Mouse (Mus musculus) kidney, embryonic 15.5 days (tissue): ENCODE measurements around the gene Ltbp1. TPM values are rescaled to one million over a fixed set of nuclear protein-coding genes. Genes with fewer than 3 reads are reported as not detected.

Experiments used
- ATAC-seq: fragments of 200-750 bp; cut with Nextera tagmentation; replicated peaks from 2 replicates; pipeline ENCODE4 v1.8.0; 2017; ENCODE audit warnings: moderate TSS enrichment; ENCODE audit not compliant: low FRiP score
- H3K27ac ChIP-seq: fragments of 300-500 bp; sonication (generic); 2 replicates; pipeline ENCODE4 v1.5.1; 2015; ENCODE audit warnings: mild to moderate bottlenecking, inconsistent platforms
- H3K27me3 ChIP-seq: fragments of 300-500 bp; sonication (generic); 2 replicates; pipeline ENCODE4 v1.6.1; 2015; ENCODE audit warnings: inconsistent platforms
- H3K36me3 ChIP-seq: fragments of 300-500 bp; sonication (generic); 2 replicates; pipeline ENCODE4 v1.6.1; 2015; ENCODE audit warnings: inconsistent platforms
- H3K4me1 ChIP-seq: fragments of 300-500 bp; sonication (generic); 2 replicates; pipeline ENCODE4 v1.6.1; 2015; ENCODE audit warnings: inconsistent platforms
- H3K4me2 ChIP-seq: fragments of 300-500 bp; sonication (generic); 2 replicates; pipeline ENCODE4 v1.6.1; 2015; ENCODE audit warnings: moderate library complexity, mild to moderate bottlenecking, inconsistent platforms
- H3K4me3 ChIP-seq: fragments of 300-500 bp; sonication (generic); replicated peaks from 2 replicates; pipeline ENCODE4 v1.5.1; 2015; ENCODE audit warnings: mild to moderate bottlenecking, inconsistent platforms
- H3K9ac ChIP-seq: fragments of 300-500 bp; sonication (generic); 2 replicates; pipeline ENCODE4 v1.6.1; 2015; ENCODE audit warnings: mild to moderate bottlenecking, inconsistent platforms
- H3K9me3 ChIP-seq: fragments of 300-500 bp; sonication (generic); replicated peaks from 2 replicates; pipeline ENCODE4 v1.6.1; 2016; ENCODE audit warnings: inconsistent platforms
- WGBS: fragments of 180-500 bp; shearing (Covaris S2); methylation state at CpG from one replicate; pipeline ENCODE4 v1.1.7; 2015; ENCODE audit warnings: mixed read lengths; 5-methylcytosine and 5-hydroxymethylcytosine counted together
- polyA plus RNA-seq: library from polyadenylated mRNA; unstranded; fragments of >200 nt; fragmentation: Nextera tagmentation; extraction: Ambion mirVana; gene quantifications from 2 replicates; pipeline ENCODE4 v1.2.1, GENCODE M21; 2015

Ltbp1 gene
- polyA plus RNA-seq, 1 experiment from 2014 or later = 40.9 TPM

- no peak overlapping the region for H3K9ac ChIP-seq
Observed at GRCm38 (mm10) chr17:75330366-75330765, 325.0 kb downstream of the Ltbp1 start.

GRCm38 (mm10) chr17:75331421-75331951, 326.1 kb downstream of the Ltbp1 start:
- no peak overlapping the region for H3K27ac ChIP-seq
- H3K4me3 ChIP-seq = no peak overlapping the region
- peaks cover 18% of the 10 kb centered on the region for H3K36me3 ChIP-seq
- no peak for ATAC-seq
- no peaks in the 10 kb centered on the region for H3K27me3 ChIP-seq
- no peaks in the 10 kb centered on the region for H3K9me3 ChIP-seq
- WGBS = 90% methylated on average over 6 of the region's 6 CpGs
- no peak overlapping the region for H3K4me2 ChIP-seq
- H3K9ac ChIP-seq = no peak overlapping the region
- H3K4me1 ChIP-seq = no peaks in the 10 kb centered on the region

More at GRCm38 (mm10) chr17:75330366-75330765, 325.0 kb downstream of the Ltbp1 start:
- Histone ChIP-seq H3K4me1 (no peaks in the 10 kb centered on the region), H3K4me2 (no peak overlapping the region), H3K4me3 (no peak overlapping the region), H3K27ac (no peak overlapping the region), H3K36me3 (peaks cover 25% of the 10 kb centered on the region), H3K27me3 (no peaks in the 10 kb centered on the region), H3K9me3 (no peaks in the 10 kb centered on the region)
- ATAC-seq = no peak
- 89% methylated on average over 6 of the region's 6 CpGs for WGBS

- WGBS = 96% methylated on average over 6 of the region's 6 CpGs
- H3K4me3 ChIP-seq = no peak overlapping the region
Observed at GRCm38 (mm10) chr17:75332289-75332688, 326.9 kb downstream of the Ltbp1 start.

DNA sequence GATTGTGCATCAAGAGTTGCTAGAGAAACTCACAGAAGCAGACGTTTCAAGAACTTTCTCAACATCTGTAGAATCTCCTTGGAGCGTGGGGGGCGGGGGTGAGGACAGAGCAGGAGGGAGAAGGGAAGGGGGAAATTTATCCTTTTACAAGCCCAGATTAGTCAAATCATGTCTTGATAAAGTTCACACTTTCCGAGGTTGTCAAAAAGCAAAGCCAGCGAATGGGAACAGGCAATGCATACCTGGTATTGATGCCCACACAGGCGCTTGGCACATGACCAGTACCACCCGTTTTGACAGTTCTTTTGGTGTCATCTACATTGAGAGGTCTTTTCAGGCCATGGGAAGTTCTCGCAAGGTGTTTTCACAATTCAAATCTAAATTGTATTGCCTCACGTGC, 327.6 kb downstream of the Ltbp1 start:
- Histone ChIP-seq H3K4me2 (no peak overlapping the region), H3K4me1 (no peaks in the 10 kb centered on the region), H3K27ac (no peak overlapping the region), H3K9me3 (no peaks in the 10 kb centered on the region), H3K4me3 (no peak overlapping the region), H3K9ac (no peak overlapping the region), H3K27me3 (no peaks in the 10 kb centered on the region), H3K36me3 (peaks cover 21% of the 10 kb centered on the region)
- no peak for ATAC-seq
- WGBS = 91% methylated on average over 9 of the region's 9 CpGs

More at GRCm38 (mm10) chr17:75332289-75332688, 326.9 kb downstream of the Ltbp1 start:
- Histone ChIP-seq H3K4me2 (no peak overlapping the region), H3K4me1 (no peaks in the 10 kb centered on the region), H3K9me3 (no peaks in the 10 kb centered on the region), H3K27ac (no peak overlapping the region), H3K27me3 (no peaks in the 10 kb centered on the region), H3K36me3 (peaks cover 19% of the 10 kb centered on the region), H3K9ac (no peak overlapping the region)
- ATAC-seq = no peak

DNA sequence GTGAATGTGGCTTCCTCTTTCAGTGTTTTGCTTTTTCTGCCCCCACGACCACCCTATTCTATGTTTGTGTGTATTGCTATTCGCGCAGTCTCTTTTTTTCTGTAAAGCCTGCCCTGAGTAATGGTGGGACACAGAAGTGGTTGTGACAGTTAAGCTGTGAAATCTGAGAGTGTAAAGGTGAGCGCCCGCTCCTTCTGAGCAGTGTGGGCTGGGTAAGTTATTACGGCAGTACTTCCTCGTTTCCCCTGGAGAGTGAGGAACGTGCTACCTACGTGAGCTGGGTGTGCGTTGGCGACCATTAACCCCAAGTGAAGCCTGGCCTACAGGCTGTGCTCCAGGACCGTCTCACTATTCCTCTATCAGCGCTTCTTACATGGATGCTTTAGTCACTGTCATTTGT, 328.4 kb downstream of the Ltbp1 start:
- H3K4me2 ChIP-seq = no peak overlapping the region
- H3K4me1 ChIP-seq = no peaks in the 10 kb centered on the region
- no peaks in the 10 kb centered on the region for H3K9me3 ChIP-seq
- ATAC-seq = no peak
- no peak overlapping the region for H3K27ac ChIP-seq
- peaks cover 20% of the 10 kb centered on the region for H3K36me3 ChIP-seq
- no peaks in the 10 kb centered on the region for H3K27me3 ChIP-seq
- no peak overlapping the region for H3K9ac ChIP-seq
- no peak overlapping the region for H3K4me3 ChIP-seq
- WGBS = 80% methylated on average over 13 of the region's 13 CpGs

DNA sequence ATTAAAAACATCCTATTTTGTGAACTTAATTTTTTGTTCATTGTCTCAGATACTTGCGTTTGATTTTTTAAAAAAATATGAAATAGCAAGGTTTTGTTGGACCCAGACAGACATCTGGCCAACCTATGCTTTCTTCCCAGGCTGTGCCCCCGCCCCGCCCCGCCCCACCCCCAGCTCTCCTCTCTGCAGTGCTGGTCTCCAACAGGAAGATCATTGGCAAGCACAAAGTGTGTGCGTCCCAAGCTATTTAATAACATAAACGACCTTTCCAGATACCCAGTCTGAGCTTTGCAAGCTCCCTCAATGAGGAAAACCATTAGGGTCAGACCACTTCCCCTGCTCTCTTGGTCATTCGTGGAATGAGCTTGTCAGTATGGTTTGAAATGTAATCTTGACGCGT, 330.3 kb downstream of the Ltbp1 start:
- Histone ChIP-seq H3K27ac (no peak overlapping the region), H3K4me2 (no peak overlapping the region), H3K9ac (no peak overlapping the region), H3K4me3 (no peak overlapping the region), H3K4me1 (no peaks in the 10 kb centered on the region), H3K27me3 (no peaks in the 10 kb centered on the region), H3K36me3 (peaks cover 19% of the 10 kb centered on the region), H3K9me3 (no peaks in the 10 kb centered on the region)
- no peak for ATAC-seq
- 86% methylated on average over 9 of the region's 9 CpGs for WGBS

- ATAC-seq = no peak
- Histone ChIP-seq H3K27ac (no peak overlapping the region), H3K4me2 (no peak overlapping the region), H3K9ac (no peak overlapping the region), H3K9me3 (no peaks in the 10 kb centered on the region), H3K4me1 (no peaks in the 10 kb centered on the region), H3K36me3 (peaks cover 17% of the 10 kb centered on the region), H3K4me3 (no peak overlapping the region), H3K27me3 (no peaks in the 10 kb centered on the region)
- 79% methylated on average over 4 of the region's 4 CpGs for WGBS
Observed at GRCm38 (mm10) chr17:75341227-75341626, 335.9 kb downstream of the Ltbp1 start.

DNA sequence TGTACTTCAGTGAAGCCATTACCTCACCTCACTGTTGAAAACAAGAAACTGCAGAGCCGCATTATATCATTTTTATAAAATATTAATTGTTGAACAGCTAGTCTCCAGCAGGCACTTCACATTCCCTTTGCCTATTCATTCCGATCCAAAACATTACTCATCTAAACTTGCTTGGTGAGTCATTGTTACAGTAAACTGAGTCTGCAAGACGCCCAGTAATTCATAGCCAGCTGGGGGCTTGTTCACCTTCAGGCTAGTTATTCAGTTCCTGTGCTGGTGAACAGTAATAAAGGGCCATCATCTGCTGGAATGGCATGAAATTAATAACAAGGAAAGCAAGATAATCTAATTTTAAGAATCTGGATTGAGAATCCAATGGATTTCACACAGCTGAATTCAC, 339.7 kb downstream of the Ltbp1 start:
- no peaks in the 10 kb centered on the region for H3K4me1 ChIP-seq
- no peaks in the 10 kb centered on the region; the same call in 1 of the 2 replicates for H3K9me3 ChIP-seq
- ATAC-seq = no peak
- no peak overlapping the region for H3K4me3 ChIP-seq
- no peaks in the 10 kb centered on the region for H3K27me3 ChIP-seq
- no peak overlapping the region for H3K4me2 ChIP-seq
- no peak overlapping the region for H3K27ac ChIP-seq
- no peak overlapping the region for H3K9ac ChIP-seq
- WGBS = 76% methylated on average over 3 of the region's 3 CpGs
- peaks cover 15% of the 10 kb centered on the region for H3K36me3 ChIP-seq

- Histone ChIP-seq H3K36me3 (peaks cover 23% of the 10 kb centered on the region), H3K9me3 (no peaks in the 10 kb centered on the region; the same call in 1 of the 2 replicates), H3K4me1 (no peaks in the 10 kb centered on the region), H3K27me3 (no peaks in the 10 kb centered on the region), H3K4me3 (no peak overlapping the region), H3K4me2 (no peak overlapping the region), H3K27ac (no peak overlapping the region), H3K9ac (no peak overlapping the region)
- ATAC-seq = no peak
- 97% methylated on average over 4 of the region's 4 CpGs for WGBS
Observed at GRCm38 (mm10) chr17:75347414-75347813, 342.0 kb downstream of the Ltbp1 start.

- H3K27ac ChIP-seq = no peak overlapping the region
- H3K27me3 ChIP-seq = no peaks in the 10 kb centered on the region
- peaks cover 32% of the 10 kb centered on the region for H3K36me3 ChIP-seq
- WGBS = 88% methylated on average over 8 of the region's 8 CpGs
- H3K4me1 ChIP-seq = no peaks in the 10 kb centered on the region
- no peaks in the 10 kb centered on the region; the same call in 1 of the 2 replicates for H3K9me3 ChIP-seq
- no peak overlapping the region for H3K4me2 ChIP-seq
- no peak for ATAC-seq
- H3K4me3 ChIP-seq = no peak overlapping the region
- no peak overlapping the region for H3K9ac ChIP-seq
Observed at GRCm38 (mm10) chr17:75349109-75349508, 343.7 kb downstream of the Ltbp1 start.

DNA sequence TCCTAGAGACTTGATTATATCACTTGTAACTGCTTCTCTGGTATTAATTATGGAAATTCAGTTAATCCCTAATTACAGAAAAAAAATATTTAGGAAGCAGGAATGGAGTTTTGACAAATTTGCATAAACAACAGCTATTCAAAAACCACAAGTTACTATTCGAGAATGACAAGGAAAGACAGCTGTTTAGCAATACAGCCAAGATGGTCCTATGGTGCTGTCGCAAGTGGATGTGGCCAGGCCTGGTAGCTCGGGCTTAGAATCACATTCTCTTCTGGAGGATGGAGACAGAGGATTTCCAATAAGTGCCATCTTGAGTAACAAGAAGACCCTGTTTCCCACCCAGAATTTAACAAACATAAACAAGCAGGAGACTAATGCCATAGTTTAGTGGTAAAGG, 344.2 kb downstream of the Ltbp1 start:
- H3K4me2 ChIP-seq = no peak overlapping the region
- H3K9ac ChIP-seq = no peak overlapping the region
- peaks cover 34% of the 10 kb centered on the region for H3K36me3 ChIP-seq
- H3K9me3 ChIP-seq = no peaks in the 10 kb centered on the region; the same call in 1 of the 2 replicates
- H3K27ac ChIP-seq = no peak overlapping the region
- ATAC-seq = no peak
- 94% methylated on average over 3 of the region's 3 CpGs for WGBS
- no peak overlapping the region for H3K4me3 ChIP-seq
- no peaks in the 10 kb centered on the region for H3K4me1 ChIP-seq
- no peaks in the 10 kb centered on the region for H3K27me3 ChIP-seq

GRCm38 (mm10) chr17:75353323-75353722, 348.0 kb downstream of the Ltbp1 start:
- Histone ChIP-seq H3K4me2 (no peak overlapping the region), H3K36me3 (peaks cover 21% of the 10 kb centered on the region), H3K9ac (no peak overlapping the region), H3K27ac (no peak overlapping the region), H3K9me3 (no peaks in the 10 kb centered on the region), H3K4me1 (no peaks in the 10 kb centered on the region), H3K4me3 (no peak overlapping the region), H3K27me3 (no peaks in the 10 kb centered on the region)
- ATAC-seq = no peak
- WGBS = 71% methylated on average over 3 of the region's 3 CpGs

- H3K4me2 ChIP-seq = no peak overlapping the region
- no peak overlapping the region for H3K4me3 ChIP-seq
- peaks cover 34% of the 10 kb centered on the region for H3K36me3 ChIP-seq
- H3K4me1 ChIP-seq = no peaks in the 10 kb centered on the region
- WGBS = 76% methylated on average over 5 of the region's 5 CpGs
- H3K27me3 ChIP-seq = no peaks in the 10 kb centered on the region
- no peak overlapping the region for H3K27ac ChIP-seq
- no peak overlapping the region for H3K9ac ChIP-seq
- no peaks in the 10 kb centered on the region for H3K9me3 ChIP-seq
- ATAC-seq = no peak
Observed at GRCm38 (mm10) chr17:75355431-75355830, 350.1 kb downstream of the Ltbp1 start.
